Comparison of ENCODE assay signal across 24 mouse cellular contexts in genomic region chr5:129994989-129995388, GRCm38 (mm10).
"Had no signal": no experiment of that assay in that cellular context is flagged by ENCODE, and none has a peak within 500 bp of the region (broad histone marks: within the 10 kb centered on the region; RNA-seq: fewer than 3 reads in every experiment).

No protein-coding gene starts in this region.

- H3K9me3 ChIP-seq: heart, embryonic 10.5 days; heart, embryonic 12.5 days; hindbrain, embryonic 10.5 days; hindbrain, embryonic 12.5 days; intestine, embryonic 15.5 days; limb, embryonic 13.5 days; limb, embryonic 15.5 days had no signal

- DNase-seq: gastrocnemius, adult 2 months; gastrocnemius, postnatal 10 days; gastrocnemius, postnatal 25 days; heart, adult 2 months; heart, postnatal 10 days; heart, postnatal 4 days; kidney, adult 18-20 months; kidney, postnatal 10 days; kidney, postnatal 36 days; layer of hippocampus, adult 9-11 months; layer of hippocampus, postnatal 36 days; left cerebral cortex, postnatal 4 days had no signal

- H3K4me1 ChIP-seq: heart, embryonic 10.5 days; heart, embryonic 12.5 days; hindbrain, embryonic 10.5 days; hindbrain, embryonic 12.5 days; intestine, embryonic 15.5 days; limb, embryonic 13.5 days; limb, embryonic 15.5 days had no signal

- H3K27me3 ChIP-seq: heart, embryonic 12.5 days; hindbrain, embryonic 12.5 days; intestine, embryonic 15.5 days; limb, embryonic 13.5 days; limb, embryonic 15.5 days had no signal

- H3K4me2 ChIP-seq: heart, embryonic 12.5 days; hindbrain, embryonic 12.5 days; hindbrain, embryonic 14.5 days; intestine, embryonic 15.5 days; limb, embryonic 13.5 days; limb, embryonic 15.5 days had no signal

- ATAC-seq: hindbrain, embryonic 16.5 days; inflammation-experienced regulatory T-cells, adult 6 months; intestine, embryonic 15.5 days; intestine, postnatal 0 days had no signal

- H3K27ac ChIP-seq: gastrocnemius, adult 2 months; heart, adult 2 months; heart, embryonic 10.5 days; hindbrain, embryonic 10.5 days; hindbrain, embryonic 12.5 days; hindbrain, embryonic 14.5 days; intestine, embryonic 15.5 days; limb, embryonic 13.5 days; limb, embryonic 15.5 days; liver, embryonic 14.5 days had no signal

- H3K4me3 ChIP-seq: gastrocnemius, adult 2 months; heart, adult 2 months; heart, embryonic 10.5 days; heart, embryonic 12.5 days; hindbrain, embryonic 10.5 days; hindbrain, embryonic 12.5 days; intestine, embryonic 15.5 days; limb, embryonic 13.5 days; limb, embryonic 15.5 days had no signal

- H3K9ac ChIP-seq: heart, embryonic 12.5 days; hindbrain, embryonic 12.5 days; hindbrain, embryonic 14.5 days; intestine, embryonic 15.5 days; limb, embryonic 13.5 days; limb, embryonic 15.5 days; liver, embryonic 14.5 days had no signal
